Comparison of ENCODE assay signal across 15 mouse cellular contexts in genomic region chr17:35080248-35080647, GRCm38 (mm10). TPM values are rescaled to one million over a fixed set of nuclear protein-coding genes. Genes with fewer than 3 reads are reported as not detected.
DNase-seq lines count a peak whose midpoint lies in the region; ATAC-seq lines count a peak whose summit lies in the region.
"Had no signal": no experiment of that assay in that cellular context is flagged by ENCODE, and none has a peak within 500 bp of the region (broad histone marks: within the 10 kb centered on the region; RNA-seq: fewer than 3 reads in every experiment).

No protein-coding gene starts in this region.

- H3K36me3 ChIP-seq in limb, embryonic 13.5 days, result no peaks in the 10 kb centered on the region
- no peaks in the 10 kb centered on the region for H3K36me3 ChIP-seq in limb, embryonic 10.5 days
- no peaks in the 10 kb centered on the region for H3K36me3 ChIP-seq in intestine, embryonic 14.5 days (ENCODE audit: control insufficient read depth, insufficient read depth, low read length)
- H3K36me3 ChIP-seq: forebrain, embryonic 10.5 days had no signal

- no peak overlapping the region for H3K4me3 ChIP-seq in limb, embryonic 13.5 days
- no peak overlapping the region for H3K4me3 ChIP-seq in limb, embryonic 10.5 days
- H3K4me3 ChIP-seq in intestine, embryonic 14.5 days (ENCODE audit: low read depth, low read length), result no peak overlapping the region
- H3K4me3 ChIP-seq: forebrain, embryonic 10.5 days had no signal

- peaks cover 11% of the 10 kb centered on the region; the same call in 1 of the 2 replicates for H3K27me3 ChIP-seq in limb, embryonic 13.5 days
- H3K27me3 ChIP-seq in limb, embryonic 10.5 days (ENCODE audit: low read depth, poor library complexity, severe bottlenecking), result peaks cover 29% of the 10 kb centered on the region
- no peaks in the 10 kb centered on the region for H3K27me3 ChIP-seq in intestine, embryonic 14.5 days (replicated peaks; ENCODE audit: control insufficient read depth, insufficient read depth, low read length)

- H3K9ac ChIP-seq in limb, embryonic 13.5 days, result 0 out of 2 replicates have a peak overlapping the region, but pooled peaks have one; percentile 4
- no peak overlapping the region for H3K9ac ChIP-seq in intestine, embryonic 14.5 days (ENCODE audit: low read length)

- 39% methylated on average over 6 of the region's 6 CpGs for WGBS in limb, embryonic 13.5 days
- WGBS in limb, embryonic 10.5 days, result 49% methylated on average over 6 of the region's 6 CpGs
- WGBS in intestine, embryonic 14.5 days, result 35% methylated on average over 6 of the region's 6 CpGs

- H3K4me1 ChIP-seq in limb, embryonic 13.5 days, result peaks cover 18% of the 10 kb centered on the region
- H3K4me1 ChIP-seq in limb, embryonic 10.5 days, result peaks cover 28% of the 10 kb centered on the region
- H3K4me1 ChIP-seq in intestine, embryonic 14.5 days (replicated peaks; ENCODE audit: control insufficient read depth, insufficient read depth, low read length), result peaks cover 6% of the 10 kb centered on the region; the same call in 1 of the 2 replicates

- no peak overlapping the region for H3K27ac ChIP-seq in limb, embryonic 13.5 days
- H3K27ac ChIP-seq in limb, embryonic 10.5 days, result no peak overlapping the region
- peak overlapping the region; percentile 43; the same call in 1 of the 2 replicates for H3K27ac ChIP-seq in intestine, embryonic 14.5 days (ENCODE audit: low read depth)
- H3K27ac ChIP-seq: forebrain, embryonic 10.5 days had no signal

- no peak overlapping the region for H3K4me2 ChIP-seq in limb, embryonic 13.5 days (replicated peaks)
- H3K4me2 ChIP-seq in intestine, embryonic 14.5 days (ENCODE audit: low read length), result no peak overlapping the region

- ATAC-seq in limb, embryonic 13.5 days (ENCODE audit: low FRiP score, low read depth), result no peak
- ATAC-seq in intestine, embryonic 14.5 days (replicated peaks; ENCODE audit: low FRiP score, low TSS enrichment, low read depth), result no peak
- ATAC-seq in megakaryocyte-erythroid progenitor cell, adult 5-6 weeks (replicated peaks; ENCODE audit: low FRiP score, low TSS enrichment, poor library complexity, severe bottlenecking), result peak; percentile 29
- ATAC-seq: inflammation-experienced regulatory T-cells, adult 6 months had no signal

- no peak for DNase-seq in limb, embryonic 10.5 days (ENCODE audit: low spot score)
- peak; percentile 45 for DNase-seq in c-Kit-positive CD71-positive TER-119-positive erythroid progenitor cells, embryonic 14.5 days (ENCODE audit: low spot score)
- no peak for DNase-seq in intestine, embryonic 14.5 days (ENCODE audit: low spot score)
- DNase-seq in cerebellum, adult 8-10 months, result no peak
- no peak for DNase-seq in spleen, adult 12 weeks (ENCODE audit: low spot score)
- DNase-seq: adrenal gland, postnatal 14 days; cerebellum, adult 11-12 months; kidney, postnatal 4 days had no signal

- H3K9me3 ChIP-seq in limb, embryonic 13.5 days, result no peaks in the 10 kb centered on the region; the same call in 1 of the 2 replicates
- no peaks in the 10 kb centered on the region for H3K9me3 ChIP-seq in limb, embryonic 10.5 days (replicated peaks)
- H3K9me3 ChIP-seq in intestine, embryonic 14.5 days (ENCODE audit: control insufficient read depth, low read length), result no peaks in the 10 kb centered on the region
- H3K9me3 ChIP-seq: forebrain, embryonic 10.5 days had no signal

RNA-seq across cellular contexts. Expression of gene Ly6g6d, which starts 2.4 kb away (rescaled TPM):
- polyA plus RNA-seq in limb, embryonic 13.5 days (2015; fragmentation: Nextera tagmentation; extraction: Ambion mirVana), result 0.57 and 0.65 TPM in 2 replicates
- polyA plus RNA-seq in limb, embryonic 10.5 days (2016; fragmentation: Nextera tagmentation; extraction: Ambion mirVana), result 0.80 and 1.1 TPM in 2 replicates
- polyA plus RNA-seq in intestine, embryonic 14.5 days (2014; fragmentation: Nextera tagmentation; extraction: Ambion mirVana), result 5.0 and 6.1 TPM in 2 replicates
- not detected in 2 replicates for total RNA-seq in megakaryocyte-erythroid progenitor cell, adult 5-6 weeks (2014; fragmentation: Nextera tagmentation)
- total RNA-seq in megakaryocyte-erythroid progenitor cell, adult 5-6 weeks (2017), result not detected in 2 replicates
- total RNA-seq: granulocyte monocyte progenitor cell, adult 5-6 weeks; liver, adult 2 months had no signal
- polyA plus RNA-seq: inflammation-experienced regulatory T-cells, adult 6 months had no signal

RNA-seq across cellular contexts. Expression of gene Ly6g6e, which starts 3.5 kb away (rescaled TPM):
- polyA plus RNA-seq in limb, embryonic 13.5 days (2015; fragmentation: Nextera tagmentation; extraction: Ambion mirVana), result 2.0 and 3.4 TPM in 2 replicates
- polyA plus RNA-seq in limb, embryonic 10.5 days (2016; fragmentation: Nextera tagmentation; extraction: Ambion mirVana), result 0.81 and 0.95 TPM in 2 replicates
- 1.3 and 2.8 TPM in 2 replicates for polyA plus RNA-seq in intestine, embryonic 14.5 days (2014; fragmentation: Nextera tagmentation; extraction: Ambion mirVana)
- not detected in 2 replicates for total RNA-seq in megakaryocyte-erythroid progenitor cell, adult 5-6 weeks (2014; fragmentation: Nextera tagmentation)
- total RNA-seq in megakaryocyte-erythroid progenitor cell, adult 5-6 weeks (2017), result not detected in 2 replicates
- total RNA-seq: adrenal gland, postnatal 14 days; granulocyte monocyte progenitor cell, adult 5-6 weeks had no signal
- polyA plus RNA-seq: forebrain, embryonic 10.5 days; inflammation-experienced regulatory T-cells, adult 6 months had no signal

RNA-seq across cellular contexts. Expression of gene Ly6g6f, which starts 5.2 kb away (rescaled TPM):
- polyA plus RNA-seq in limb, embryonic 13.5 days (2015; fragmentation: Nextera tagmentation; extraction: Ambion mirVana), result 0.17 and 0.28 TPM in 2 replicates
- 0.56 and 0.66 TPM in 2 replicates for polyA plus RNA-seq in limb, embryonic 10.5 days (2016; fragmentation: Nextera tagmentation; extraction: Ambion mirVana)
- 0.27 TPM in 1 of 2 replicates, not detected in the other for polyA plus RNA-seq in intestine, embryonic 14.5 days (2014; fragmentation: Nextera tagmentation; extraction: Ambion mirVana)
- not detected in 2 replicates for total RNA-seq in megakaryocyte-erythroid progenitor cell, adult 5-6 weeks (2014; fragmentation: Nextera tagmentation)
- not detected in 2 replicates for total RNA-seq in megakaryocyte-erythroid progenitor cell, adult 5-6 weeks (2017)
- total RNA-seq: adrenal gland, postnatal 14 days; granulocyte monocyte progenitor cell, adult 5-6 weeks; liver, adult 2 months had no signal
- polyA plus RNA-seq: inflammation-experienced regulatory T-cells, adult 6 months had no signal

RNA-seq across cellular contexts. Expression of gene Abhd16a, which starts 8.8 kb away (rescaled TPM):
- polyA plus RNA-seq in limb, embryonic 13.5 days (2015; fragmentation: Nextera tagmentation; extraction: Ambion mirVana), result 93.1 and 94.9 TPM in 2 replicates
- polyA plus RNA-seq in limb, embryonic 10.5 days (2016; fragmentation: Nextera tagmentation; extraction: Ambion mirVana), result 53.3 and 63.6 TPM in 2 replicates
- 86.4 and 91.0 TPM in 2 replicates for polyA plus RNA-seq in intestine, embryonic 14.5 days (2014; fragmentation: Nextera tagmentation; extraction: Ambion mirVana)
- 62.9 and 76.7 TPM in 2 replicates for total RNA-seq in megakaryocyte-erythroid progenitor cell, adult 5-6 weeks (2014; fragmentation: Nextera tagmentation)
- total RNA-seq in megakaryocyte-erythroid progenitor cell, adult 5-6 weeks (2017), result 38.5 and 46.7 TPM in 2 replicates

RNA-seq across cellular contexts. Expression of gene Mpig6b, which starts 14.3 kb away (rescaled TPM):
- 0.29 and 0.71 TPM in 2 replicates for polyA plus RNA-seq in limb, embryonic 13.5 days (2015; fragmentation: Nextera tagmentation; extraction: Ambion mirVana)
- polyA plus RNA-seq in limb, embryonic 10.5 days (2016; fragmentation: Nextera tagmentation; extraction: Ambion mirVana), result 0.36 and 0.46 TPM in 2 replicates
- polyA plus RNA-seq in intestine, embryonic 14.5 days (2014; fragmentation: Nextera tagmentation; extraction: Ambion mirVana), result 0.55 and 0.81 TPM in 2 replicates
- total RNA-seq in megakaryocyte-erythroid progenitor cell, adult 5-6 weeks (2014; fragmentation: Nextera tagmentation), result 0.32 TPM in 1 of 2 replicates, not detected in the other
- total RNA-seq in megakaryocyte-erythroid progenitor cell, adult 5-6 weeks (2017), result not detected in 2 replicates
- total RNA-seq: granulocyte monocyte progenitor cell, adult 5-6 weeks; left cerebral cortex, adult 18-20 months had no signal
- polyA plus RNA-seq: inflammation-experienced regulatory T-cells, adult 6 months; liver, adult 2 months had no signal
